Mouse (Mus musculus): ENCODE results near the gene Dctd. TPM values are rescaled to one million over a fixed set of nuclear protein-coding genes. Genes with fewer than 3 reads are reported as not detected.

Gene Dctd
- total and polyA plus RNA-seq, 3 experiments, result 56.5 to 75.2 (median 58.9) TPM

DNA sequence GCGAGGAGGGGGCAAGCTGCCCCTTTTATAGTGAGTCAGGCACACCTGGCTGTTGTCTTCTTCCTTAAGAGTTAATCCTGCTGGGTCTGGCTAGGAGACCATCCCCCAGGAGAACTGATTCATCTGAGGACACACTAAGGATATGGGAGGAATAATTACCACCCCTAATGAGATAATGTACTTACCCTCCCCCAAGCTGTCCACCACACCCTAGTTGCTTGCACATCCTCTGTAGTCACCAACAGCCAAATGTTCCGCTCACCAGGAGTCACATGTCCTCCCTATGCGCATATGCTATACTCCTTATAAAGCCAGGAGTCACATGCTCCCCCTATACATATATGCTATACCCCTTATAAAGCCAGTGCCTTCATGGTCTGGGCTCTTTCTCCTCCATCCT, 82.1 kb downstream of the Dctd start:
- H3K27me3 ChIP-seq (replicated peaks), result no peaks in the 10 kb centered on the region
- no peaks in the 10 kb centered on the region for H3K4me1 ChIP-seq (ENCODE audit: control insufficient read depth in 1 of 2, insufficient read depth in 2 of 2)
- no peak overlapping the region for H3K9ac ChIP-seq (ENCODE audit: insufficient read depth, low read depth)
- H3K9me3 ChIP-seq (replicated peaks; ENCODE audit: low read length), result peaks cover 56% of the 10 kb centered on the region
- in situ Hi-C loops (cut with MboI; ENCODE audit: low pct_ligation_motif_present, low pct_unique_long_range_greater_than_20kb, low sequenced_read_pairs) (no loop called here), dilution Hi-C loops (cut with MboI; ENCODE audit: extremely low pct_ligation_motif_present, extremely low pct_unique_long_range_greater_than_20kb, low sequenced_read_pairs) (no loop called here)
- no peak for DNase-seq (ENCODE audit: extremely low read depth)
- H3K36me3 ChIP-seq (replicated peaks in 1 of 2; ENCODE audit: control insufficient read depth in 1 of 2, insufficient read depth in 1 of 2, low read length in 1 of 2), result no peaks in the 10 kb centered on the region
- no peak overlapping the region for H3K27ac ChIP-seq (ENCODE audit: insufficient read depth, low read depth)
- H3K4me3 ChIP-seq (replicated peaks in 1 of 3; ENCODE audit: low read depth in 2 of 3, low read length in 2 of 3, poor library complexity in 1 of 3), result no peak overlapping the region
- H3K4me2 ChIP-seq (ENCODE audit: insufficient read depth, low read depth, poor library complexity, severe bottlenecking), result no peak overlapping the region
- TF ChIP-seq BHLHE40 (IDR thresholded peaks at IDR 0.05; ENCODE audit: low read depth, low read length), result no peak
- no peak for TF ChIP-seq PAX5 (IDR thresholded peaks at IDR 0.05; ENCODE audit: low read length)
- no peak for TF ChIP-seq ZC3H11A (IDR thresholded peaks at IDR 0.05; ENCODE audit: low read depth, low read length)
- no peak for TF ChIP-seq GABPA (IDR thresholded peaks at IDR 0.05; ENCODE audit: insufficient replicate concordance, low read depth, low read length)
- TF ChIP-seq E2F4 (IDR thresholded peaks at IDR 0.05; ENCODE audit: insufficient replicate concordance, low read depth, low read length), result no peak
- TF ChIP-seq KAT2A (IDR thresholded peaks at IDR 0.05; ENCODE audit: insufficient replicate concordance, low read length), result no peak
- TF ChIP-seq MYC (IDR thresholded peaks at IDR 0.05; ENCODE audit: low read depth, low read length), result no peak
- TF ChIP-seq RCOR1 (conservative IDR thresholded peaks at IDR 0.05; ENCODE audit: low read depth, low read length), result no peak
- no peak for TF ChIP-seq EP300 (IDR thresholded peaks at IDR 0.05; ENCODE audit: low read length)
- no peaks in the 10 kb centered on the region for H3K79me2 ChIP-seq (replicated peaks; ENCODE audit: control insufficient read depth, extremely low read depth, insufficient read depth, poor library complexity, severe bottlenecking)

DNA sequence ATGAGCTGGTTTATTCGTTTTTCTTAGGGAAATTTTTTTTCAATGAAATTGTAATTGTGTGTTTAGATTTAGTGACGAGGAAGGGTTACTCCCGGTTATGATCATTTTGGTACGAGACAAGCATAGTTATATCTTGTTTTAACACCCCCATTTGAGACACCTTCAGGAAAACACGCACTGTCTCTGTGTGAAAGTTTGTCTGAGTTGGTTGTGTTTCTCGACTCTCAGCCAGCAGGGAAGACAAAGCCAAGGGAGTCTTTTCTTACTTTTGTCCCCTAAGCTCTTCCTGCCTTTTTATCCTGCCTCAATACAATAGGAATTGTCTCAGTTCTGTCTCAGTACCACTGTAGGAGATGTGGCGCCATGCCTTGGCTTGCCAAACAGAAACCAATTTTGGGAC, 84.9 kb downstream of the Dctd start:
- peaks cover 47% of the 10 kb centered on the region for H3K9me3 ChIP-seq (replicated peaks; ENCODE audit: low read length)
- H3K27me3 ChIP-seq (replicated peaks), result no peaks in the 10 kb centered on the region
- dilution Hi-C loops (cut with MboI; ENCODE audit: extremely low pct_ligation_motif_present, extremely low pct_unique_long_range_greater_than_20kb, low sequenced_read_pairs) (no loop called here), in situ Hi-C loops (cut with MboI; ENCODE audit: low pct_ligation_motif_present, low pct_unique_long_range_greater_than_20kb, low sequenced_read_pairs) (no loop called here)
- no peak overlapping the region for H3K4me3 ChIP-seq (replicated peaks in 1 of 3; ENCODE audit: low read depth in 2 of 3, low read length in 2 of 3, poor library complexity in 1 of 3)
- H3K9ac ChIP-seq (ENCODE audit: insufficient read depth, low read depth), result no peak overlapping the region
- TF ChIP-seq NRF1 (IDR thresholded peaks at IDR 0.05; ENCODE audit: low read depth, low read length) (no peak), TBP (conservative IDR thresholded peaks at IDR 0.05; ENCODE audit: low read depth, low read length) (no peak), E2F4 (IDR thresholded peaks at IDR 0.05; ENCODE audit: insufficient replicate concordance, low read depth, low read length) (no peak), ETS1 (conservative IDR thresholded peaks at IDR 0.05; ENCODE audit: low read depth, low read length) (no peak), NELFE (IDR thresholded peaks at IDR 0.05; ENCODE audit: low read depth, low read length) (no peak), MEF2A (IDR thresholded peaks at IDR 0.05; ENCODE audit: borderline replicate concordance, low read depth, low read length) (no peak), ZC3H11A (IDR thresholded peaks at IDR 0.05; ENCODE audit: low read depth, low read length) (no peak), MAZ (IDR thresholded peaks at IDR 0.05; ENCODE audit: low read depth, low read length) (no peak), SIN3A (IDR thresholded peaks at IDR 0.05; ENCODE audit: low read length) (no peak), EP300 (IDR thresholded peaks at IDR 0.05; ENCODE audit: low read length) (no peak), ELF1 (IDR thresholded peaks at IDR 0.05; ENCODE audit: low read depth, low read length) (no peak)
- no peaks in the 10 kb centered on the region for H3K79me2 ChIP-seq (replicated peaks; ENCODE audit: control insufficient read depth, extremely low read depth, insufficient read depth, poor library complexity, severe bottlenecking)
- H3K27ac ChIP-seq (ENCODE audit: insufficient read depth, low read depth), result no peak overlapping the region
- H3K4me2 ChIP-seq (ENCODE audit: insufficient read depth, low read depth, poor library complexity, severe bottlenecking), result no peak overlapping the region
- no peaks in the 10 kb centered on the region for H3K36me3 ChIP-seq (replicated peaks in 1 of 2; ENCODE audit: control insufficient read depth in 1 of 2, insufficient read depth in 1 of 2, low read length in 1 of 2)
- H3K4me1 ChIP-seq (ENCODE audit: control insufficient read depth in 1 of 2, insufficient read depth in 2 of 2), result no peaks in the 10 kb centered on the region
- DNase-seq (ENCODE audit: extremely low read depth), result no peak
